Mouse (Mus musculus): Measurements from ENCODE around the gene Snap23. TPM values are rescaled to one million over a fixed set of nuclear protein-coding genes. Genes with fewer than 3 reads are reported as not detected.
A peak's percentile ranks its signal among the peaks of the same experiment; 100 is the strongest.

Snap23 gene
- polyA plus RNA-seq, 1 experiment from 2014 or later: 55.2 TPM

DNA sequence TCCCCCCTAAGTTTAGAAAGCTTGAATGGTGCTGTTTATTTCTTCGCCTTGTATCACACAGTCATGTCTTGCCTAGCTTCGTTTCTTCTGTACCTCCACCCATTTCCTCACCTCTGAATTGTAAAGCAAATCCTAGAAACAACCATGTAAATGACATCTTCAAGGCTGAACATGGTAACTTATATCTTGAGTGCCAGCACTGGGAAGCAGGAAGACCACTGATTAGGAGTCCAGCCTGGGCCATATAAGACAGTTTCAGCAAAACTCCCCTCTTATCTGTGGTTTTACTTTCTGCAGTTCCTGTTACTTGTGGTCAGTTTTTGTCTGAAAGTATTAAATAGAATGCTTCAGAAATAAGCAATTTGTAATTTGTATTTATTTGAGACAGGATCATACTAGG is 8.5 kb downstream of the Snap23 start:
- Histone ChIP-seq H3K27me3 (ENCODE audit: insufficient read depth, low read length) (no peaks in the 10 kb centered on the region), H3K4me1 (ENCODE audit: insufficient read depth, low read length) (0 out of 2 replicates have a peak, but pooled peaks cover 4% of the 10 kb centered on the region), H3K9me3 (ENCODE audit: low read length) (no peaks in the 10 kb centered on the region), H3K4me2 (replicated peaks; ENCODE audit: low read depth, low read length) (no peak overlapping the region), H3K4me3 (ENCODE audit: low read length) (no peak overlapping the region), H3K27ac (ENCODE audit: low read length) (no peak overlapping the region), H3K9ac (replicated peaks; ENCODE audit: low read length) (no peak overlapping the region), H3K36me3 (ENCODE audit: insufficient read depth, low read length) (peaks cover 9% of the 10 kb centered on the region; the same call in 1 of the 2 replicates)
- 96% methylated on average over 2 of the region's 2 CpGs for WGBS
- ATAC-seq (ENCODE audit: low FRiP score, low TSS enrichment): no peak

DNA sequence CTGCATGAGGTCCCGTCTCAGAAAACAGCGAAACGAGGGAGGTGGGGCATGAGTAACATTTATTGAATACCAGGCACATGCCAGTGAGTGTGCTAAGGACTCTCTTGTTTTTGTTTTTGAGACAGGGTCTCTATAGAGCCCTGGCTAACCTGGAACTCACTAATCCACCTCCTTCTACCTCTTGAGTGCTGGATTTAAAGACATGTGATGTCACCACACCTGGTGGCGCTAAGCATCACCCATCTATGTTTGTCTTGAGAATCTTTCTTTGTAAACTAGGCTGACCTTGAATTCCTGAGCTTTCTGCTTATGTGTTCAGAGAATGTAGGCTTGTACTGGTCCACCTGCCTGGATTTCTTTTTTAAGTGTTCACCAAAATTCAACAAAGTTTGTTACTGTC is 10.3 kb downstream of the Snap23 start:
- Histone ChIP-seq H3K9me3 (ENCODE audit: low read length) (no peaks in the 10 kb centered on the region), H3K4me2 (replicated peaks; ENCODE audit: low read depth, low read length) (no peak overlapping the region), H3K9ac (replicated peaks; ENCODE audit: low read length) (no peak overlapping the region), H3K4me3 (ENCODE audit: low read length) (no peak overlapping the region), H3K27me3 (ENCODE audit: insufficient read depth, low read length) (no peaks in the 10 kb centered on the region), H3K36me3 (ENCODE audit: insufficient read depth, low read length) (no peaks in the 10 kb centered on the region), H3K4me1 (ENCODE audit: insufficient read depth, low read length) (0 out of 2 replicates have a peak, but pooled peaks cover 4% of the 10 kb centered on the region), H3K27ac (ENCODE audit: low read length) (no peak overlapping the region)
- no peak for ATAC-seq (ENCODE audit: low FRiP score, low TSS enrichment)
- WGBS: 84% methylated on average over 4 of the region's 4 CpGs

DNA sequence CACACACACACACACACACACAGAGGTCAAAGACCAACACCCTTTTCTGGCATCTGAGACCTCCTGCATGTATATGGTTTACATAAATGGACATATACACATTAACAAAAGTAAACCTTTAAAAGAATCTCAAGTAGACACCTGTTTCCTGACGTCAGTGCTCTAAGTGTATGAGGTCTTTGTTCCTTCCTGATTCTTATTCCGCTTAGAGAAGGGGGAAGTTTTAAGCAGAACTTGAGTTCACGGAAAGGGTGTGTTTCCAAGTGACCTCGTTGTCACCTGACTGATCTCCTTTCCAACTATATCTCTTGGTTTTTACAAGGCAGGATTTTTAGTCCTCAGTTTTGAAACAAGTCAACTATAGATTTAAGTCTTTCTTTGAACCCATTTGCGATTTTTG is 10.8 kb downstream of the Snap23 start:
- Histone ChIP-seq H3K4me3 (ENCODE audit: low read length) (no peak overlapping the region), H3K27ac (ENCODE audit: low read length) (no peak overlapping the region), H3K36me3 (ENCODE audit: insufficient read depth, low read length) (no peaks in the 10 kb centered on the region), H3K4me1 (ENCODE audit: insufficient read depth, low read length) (0 out of 2 replicates have a peak, but pooled peaks cover 4% of the 10 kb centered on the region), H3K9ac (replicated peaks; ENCODE audit: low read length) (no peak overlapping the region), H3K9me3 (ENCODE audit: low read length) (no peaks in the 10 kb centered on the region), H3K4me2 (replicated peaks; ENCODE audit: low read depth, low read length) (no peak overlapping the region), H3K27me3 (ENCODE audit: insufficient read depth, low read length) (no peaks in the 10 kb centered on the region)
- no peak for ATAC-seq (ENCODE audit: low FRiP score, low TSS enrichment)
- WGBS: 70% methylated on average over 5 of the region's 5 CpGs

DNA sequence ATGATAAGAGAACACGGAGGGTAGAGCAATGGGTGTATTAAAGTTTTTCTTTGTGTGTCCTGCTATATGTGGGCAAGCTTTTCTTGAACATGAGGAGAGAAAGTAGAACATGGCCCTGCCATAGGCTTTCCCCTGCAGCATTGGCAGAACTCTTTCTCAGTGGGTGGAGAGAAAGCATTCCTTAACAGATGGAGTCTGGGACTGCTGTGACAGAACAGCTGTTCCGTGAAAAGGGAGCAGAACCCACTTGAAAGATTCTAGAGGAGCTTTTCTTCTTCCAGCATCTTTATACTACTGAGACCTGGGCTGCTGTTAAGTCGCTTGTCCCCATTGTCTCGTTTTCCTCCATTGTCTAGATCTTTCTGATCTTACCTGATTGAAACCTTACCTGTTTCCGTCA is 22.3 kb downstream of the Snap23 start:
- no peak for ATAC-seq (ENCODE audit: low FRiP score, low TSS enrichment)
- no peaks in the 10 kb centered on the region for H3K27me3 ChIP-seq (ENCODE audit: insufficient read depth, low read length)
- no peak overlapping the region for H3K4me2 ChIP-seq (replicated peaks; ENCODE audit: low read depth, low read length)
- no peaks in the 10 kb centered on the region for H3K4me1 ChIP-seq (ENCODE audit: insufficient read depth, low read length)
- H3K27ac ChIP-seq (ENCODE audit: low read length): no peak overlapping the region
- no peaks in the 10 kb centered on the region for H3K9me3 ChIP-seq (ENCODE audit: low read length)
- H3K9ac ChIP-seq (replicated peaks; ENCODE audit: low read length): no peak overlapping the region
- H3K4me3 ChIP-seq (ENCODE audit: low read length): no peak overlapping the region
- 85% methylated on average over 5 of the region's 5 CpGs for WGBS
- H3K36me3 ChIP-seq (ENCODE audit: insufficient read depth, low read length): peaks cover 30% of the 10 kb centered on the region

DNA sequence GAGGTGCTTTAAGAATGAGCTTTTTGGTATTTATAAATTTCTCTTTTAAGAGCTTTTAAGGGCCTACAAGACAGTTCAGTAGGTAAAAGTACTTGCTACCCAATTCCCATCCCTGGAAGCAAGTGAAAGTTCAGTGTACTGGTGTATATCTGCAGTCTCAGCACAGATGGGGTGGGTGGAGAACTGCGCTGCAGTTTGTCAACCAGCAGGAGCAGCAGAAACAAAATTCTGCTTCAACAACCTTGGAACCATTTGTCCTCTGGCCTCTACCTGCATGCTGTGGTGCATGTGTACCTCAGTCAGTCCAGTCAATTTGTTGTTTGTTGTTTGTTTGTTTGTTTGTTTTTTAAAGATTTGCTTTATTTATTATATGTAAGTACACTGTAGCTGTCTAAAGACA is 24.8 kb downstream of the Snap23 start:
- Histone ChIP-seq H3K9me3 (ENCODE audit: low read length) (no peaks in the 10 kb centered on the region), H3K4me1 (ENCODE audit: insufficient read depth, low read length) (no peaks in the 10 kb centered on the region), H3K4me3 (ENCODE audit: low read length) (no peak overlapping the region), H3K4me2 (replicated peaks; ENCODE audit: low read depth, low read length) (no peak overlapping the region), H3K27ac (ENCODE audit: low read length) (no peak overlapping the region), H3K9ac (replicated peaks; ENCODE audit: low read length) (no peak overlapping the region), H3K27me3 (ENCODE audit: insufficient read depth, low read length) (no peaks in the 10 kb centered on the region), H3K36me3 (ENCODE audit: insufficient read depth, low read length) (peaks cover 36% of the 10 kb centered on the region)
- no peak for ATAC-seq (ENCODE audit: low FRiP score, low TSS enrichment)
- whole genome bisulfite sequencing: 96% methylated on average over 1 of the region's 1 CpGs

DNA sequence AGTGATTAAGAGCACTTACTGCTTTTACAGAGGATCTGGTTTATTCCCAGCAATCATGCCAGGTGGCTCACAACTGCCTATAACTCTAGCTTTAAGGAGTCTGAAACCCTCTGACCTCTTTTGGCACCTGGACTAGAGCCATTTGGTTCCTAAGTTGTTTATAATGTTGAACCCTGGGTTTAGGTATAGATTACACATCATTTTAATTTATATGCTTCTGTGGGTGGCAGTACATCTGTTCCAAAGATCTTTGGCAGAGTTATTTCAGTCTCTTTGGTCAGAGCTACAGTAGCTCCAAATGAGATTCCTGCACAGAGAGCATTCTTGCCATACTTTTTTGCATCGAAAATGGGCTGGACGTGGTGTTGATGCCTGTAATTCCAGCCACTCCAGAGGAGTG is 30.3 kb downstream of the Snap23 start:
- Histone ChIP-seq H3K27ac (ENCODE audit: low read length) (no peak overlapping the region), H3K27me3 (ENCODE audit: insufficient read depth, low read length) (no peaks in the 10 kb centered on the region), H3K4me3 (ENCODE audit: low read length) (no peak overlapping the region), H3K9me3 (ENCODE audit: low read length) (no peaks in the 10 kb centered on the region), H3K4me1 (ENCODE audit: insufficient read depth, low read length) (no peaks in the 10 kb centered on the region), H3K4me2 (replicated peaks; ENCODE audit: low read depth, low read length) (no peak overlapping the region), H3K9ac (replicated peaks; ENCODE audit: low read length) (no peak overlapping the region), H3K36me3 (ENCODE audit: insufficient read depth, low read length) (peaks cover 46% of the 10 kb centered on the region)
- 66% methylated on average over 2 of the region's 2 CpGs for WGBS
- no peak for ATAC-seq (ENCODE audit: low FRiP score, low TSS enrichment)

DNA sequence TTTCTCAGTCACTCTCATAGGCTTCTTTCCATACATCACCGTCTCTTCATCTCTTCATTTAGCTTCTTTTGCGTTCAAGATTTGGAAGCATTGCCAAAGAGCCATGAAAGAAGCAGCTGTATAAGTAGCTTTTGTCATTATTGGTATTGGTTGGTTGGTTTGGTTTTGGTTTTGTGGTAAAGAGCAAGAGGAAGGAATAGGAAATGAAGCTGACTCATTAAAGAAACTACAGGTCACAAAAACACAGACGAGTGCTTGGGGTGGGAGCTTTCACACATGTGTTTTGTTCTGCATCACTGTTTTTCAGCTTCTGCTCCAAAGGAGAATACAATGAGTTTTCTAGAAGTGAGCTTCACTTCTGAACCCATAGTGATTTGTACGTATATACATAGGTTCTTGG is 32.0 kb downstream of the Snap23 start:
- no peak for ATAC-seq (ENCODE audit: low FRiP score, low TSS enrichment)
- H3K9me3 ChIP-seq (ENCODE audit: low read length): no peaks in the 10 kb centered on the region
- no peak overlapping the region for H3K4me3 ChIP-seq (ENCODE audit: low read length)
- H3K27ac ChIP-seq (ENCODE audit: low read length): no peak overlapping the region
- WGBS: 89% methylated on average over 4 of the region's 4 CpGs
- H3K36me3 ChIP-seq (ENCODE audit: insufficient read depth, low read length): peaks cover 44% of the 10 kb centered on the region
- no peaks in the 10 kb centered on the region for H3K4me1 ChIP-seq (ENCODE audit: insufficient read depth, low read length)
- H3K9ac ChIP-seq (replicated peaks; ENCODE audit: low read length): no peak overlapping the region
- H3K4me2 ChIP-seq (replicated peaks; ENCODE audit: low read depth, low read length): no peak overlapping the region
- H3K27me3 ChIP-seq (ENCODE audit: insufficient read depth, low read length): no peaks in the 10 kb centered on the region

DNA sequence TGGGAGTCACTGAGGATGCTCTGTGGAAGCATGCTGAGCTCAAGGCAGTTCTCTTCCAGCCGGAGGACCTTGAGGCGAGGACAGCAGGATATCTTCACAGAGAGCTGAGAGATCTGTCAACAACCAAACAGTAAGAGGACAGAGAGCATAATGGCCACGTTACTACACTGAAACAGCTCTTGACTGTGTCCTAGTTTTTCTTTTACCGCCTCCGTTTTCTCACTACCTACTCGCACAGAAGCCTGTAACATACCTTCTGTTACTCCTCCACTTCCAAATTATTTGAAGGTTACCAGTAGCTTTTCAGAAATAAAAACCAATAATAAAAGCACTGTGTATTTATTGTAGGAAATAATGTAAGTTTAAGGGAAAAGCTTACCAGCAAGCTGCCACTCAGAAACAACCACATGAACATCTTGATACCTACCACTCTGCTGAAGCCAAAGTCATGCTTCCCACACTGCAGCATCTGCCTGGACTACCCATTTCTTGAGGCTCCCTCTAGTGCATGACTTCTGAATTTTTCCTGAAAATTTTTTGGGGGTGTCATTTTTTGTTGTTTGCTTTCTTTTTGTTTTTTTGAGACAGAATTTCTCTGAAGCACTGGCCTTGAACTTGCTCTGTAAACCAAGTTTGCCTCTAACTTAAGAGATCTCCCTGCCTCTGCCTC is 38.7 kb downstream of the Snap23 start:
- Histone ChIP-seq H3K27ac (ENCODE audit: low read length) (no peak overlapping the region), H3K4me2 (replicated peaks; ENCODE audit: low read depth, low read length) (no peak overlapping the region), H3K27me3 (ENCODE audit: insufficient read depth, low read length) (no peaks in the 10 kb centered on the region), H3K9me3 (ENCODE audit: low read length) (no peaks in the 10 kb centered on the region), H3K4me3 (ENCODE audit: low read length) (no peak overlapping the region), H3K4me1 (ENCODE audit: insufficient read depth, low read length) (peaks cover 18% of the 10 kb centered on the region), H3K36me3 (ENCODE audit: insufficient read depth, low read length) (peaks cover 9% of the 10 kb centered on the region; the same call in 1 of the 2 replicates), H3K9ac (replicated peaks; ENCODE audit: low read length) (no peak overlapping the region)
- no peak for ATAC-seq (ENCODE audit: low FRiP score, low TSS enrichment)
- WGBS: 86% methylated on average over 6 of the region's 6 CpGs

DNA sequence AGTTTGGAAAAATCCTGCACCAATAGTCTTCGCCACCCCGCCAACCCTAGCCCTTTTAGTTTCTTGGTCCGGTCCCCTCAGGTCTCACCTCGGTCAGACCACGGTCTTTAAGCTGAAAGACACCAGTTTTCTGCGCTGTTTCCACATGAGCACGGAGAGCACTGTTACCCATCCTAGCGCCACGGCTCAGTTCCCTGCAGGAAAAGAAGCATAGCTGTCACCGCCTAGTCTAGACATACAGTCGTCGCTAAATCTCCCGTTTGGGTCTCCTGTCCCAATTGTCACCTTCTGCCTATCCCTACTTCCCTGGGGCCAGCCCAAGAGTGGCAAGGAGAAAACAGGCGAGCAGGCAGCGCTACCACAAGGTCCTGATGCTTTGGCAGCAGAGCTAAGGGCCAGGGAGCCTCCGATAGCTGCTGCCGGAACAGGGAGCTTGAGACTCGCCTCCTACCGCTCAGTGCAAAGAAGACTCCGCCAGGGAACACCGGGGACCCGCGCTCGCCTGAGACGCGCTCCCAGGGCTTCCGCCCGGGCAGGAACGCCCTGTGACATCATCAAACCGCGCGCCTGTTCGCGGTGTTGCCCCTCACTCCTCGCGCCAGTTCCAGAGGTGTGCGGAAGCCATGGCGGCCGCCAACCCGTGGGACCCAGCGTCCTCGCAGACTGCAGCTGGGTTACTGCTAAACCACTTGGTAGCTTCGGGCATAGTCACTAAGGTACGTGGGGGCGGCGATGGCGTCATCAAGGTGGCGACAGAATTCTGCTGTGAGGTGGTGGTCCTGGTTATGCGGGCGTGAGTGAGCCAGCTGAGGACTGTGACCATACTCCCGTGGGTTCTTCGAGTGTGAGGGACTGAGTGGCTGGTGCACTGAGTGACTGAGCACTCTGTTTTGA is 41.6 kb downstream of the Snap23 start, which contains the start of the genes Haus2 and Lrrc57:
Haus2 (plus strand) TSS at position 554 of the 894 bp plus-strand sequence.
Lrrc57 (minus strand) TSS at position 691 of the 894 bp plus-strand sequence.
- Histone ChIP-seq H3K9me3 (ENCODE audit: low read length) (no peaks in the 10 kb centered on the region), H3K36me3 (ENCODE audit: insufficient read depth, low read length) (peaks cover 7% of the 10 kb centered on the region; the same call in 1 of the 2 replicates), H3K9ac (replicated peaks; ENCODE audit: low read length) (peak within 1 kb of the TSS; percentile 87), H3K27me3 (ENCODE audit: insufficient read depth, low read length) (no peaks in the 10 kb centered on the region), H3K4me2 (replicated peaks; ENCODE audit: low read depth, low read length) (peak within 1 kb of the TSS; percentile 80), H3K4me3 (ENCODE audit: low read length) (peak within 1 kb of the TSS; percentile 86), H3K27ac (ENCODE audit: low read length) (peak within 1 kb of the TSS; percentile 87), H3K4me1 (ENCODE audit: insufficient read depth, low read length) (peaks cover 18% of the 10 kb centered on the region)
- ATAC-seq (ENCODE audit: low FRiP score, low TSS enrichment): peak; percentile 97
- WGBS: under 1% methylated on average over 52 of the region's 52 CpGs
